Mouse (Mus musculus): Measurements from ENCODE around the gene Ndufa11.

DNA sequence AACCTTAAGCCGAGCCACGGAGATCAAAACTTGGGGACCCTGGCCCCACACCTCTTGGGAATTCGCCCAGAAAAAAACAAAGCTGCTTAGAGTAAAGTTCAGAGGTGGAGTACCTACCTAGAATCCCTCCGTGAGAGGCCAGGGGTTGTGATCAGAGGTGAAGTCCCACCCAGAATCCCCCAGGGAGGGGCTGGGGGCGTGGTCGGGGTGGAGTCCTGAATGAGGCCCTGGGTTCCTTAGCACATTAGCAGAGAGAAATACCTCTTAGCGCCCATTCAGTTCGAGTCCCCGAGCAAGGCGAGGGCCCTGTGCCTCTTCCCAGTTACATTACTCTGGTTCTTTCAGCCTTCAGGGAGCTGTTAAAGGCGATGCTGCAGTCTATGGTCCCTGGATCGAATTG, 10.1 kb downstream of the Ndufa11 start:
- no peak for TF ChIP-seq CTCF (IDR thresholded peaks at IDR 0.05; ENCODE audit: low read depth)
- TF ChIP-seq EP300 (optimal IDR thresholded peaks at IDR 0.05): no peak

Measured in stomach, postnatal 0 days (tissue).